Mouse (Mus musculus) lung, adult 18-20 months (tissue): ENCODE data around the gene Pde9a.
"Not testable (repeated sequence)": the region's sequence is repeated elsewhere in the genome, so short reads cannot be mapped to it uniquely, and the experiment has no call there.

Source experiments
- DNase-seq, 2 experiments: peaks; one replicate each; pipeline ENCODE4 v3.0.0; 2022; ENCODE audit warnings: mixed read lengths in 2 of 2

Gene Pde9a

DNA sequence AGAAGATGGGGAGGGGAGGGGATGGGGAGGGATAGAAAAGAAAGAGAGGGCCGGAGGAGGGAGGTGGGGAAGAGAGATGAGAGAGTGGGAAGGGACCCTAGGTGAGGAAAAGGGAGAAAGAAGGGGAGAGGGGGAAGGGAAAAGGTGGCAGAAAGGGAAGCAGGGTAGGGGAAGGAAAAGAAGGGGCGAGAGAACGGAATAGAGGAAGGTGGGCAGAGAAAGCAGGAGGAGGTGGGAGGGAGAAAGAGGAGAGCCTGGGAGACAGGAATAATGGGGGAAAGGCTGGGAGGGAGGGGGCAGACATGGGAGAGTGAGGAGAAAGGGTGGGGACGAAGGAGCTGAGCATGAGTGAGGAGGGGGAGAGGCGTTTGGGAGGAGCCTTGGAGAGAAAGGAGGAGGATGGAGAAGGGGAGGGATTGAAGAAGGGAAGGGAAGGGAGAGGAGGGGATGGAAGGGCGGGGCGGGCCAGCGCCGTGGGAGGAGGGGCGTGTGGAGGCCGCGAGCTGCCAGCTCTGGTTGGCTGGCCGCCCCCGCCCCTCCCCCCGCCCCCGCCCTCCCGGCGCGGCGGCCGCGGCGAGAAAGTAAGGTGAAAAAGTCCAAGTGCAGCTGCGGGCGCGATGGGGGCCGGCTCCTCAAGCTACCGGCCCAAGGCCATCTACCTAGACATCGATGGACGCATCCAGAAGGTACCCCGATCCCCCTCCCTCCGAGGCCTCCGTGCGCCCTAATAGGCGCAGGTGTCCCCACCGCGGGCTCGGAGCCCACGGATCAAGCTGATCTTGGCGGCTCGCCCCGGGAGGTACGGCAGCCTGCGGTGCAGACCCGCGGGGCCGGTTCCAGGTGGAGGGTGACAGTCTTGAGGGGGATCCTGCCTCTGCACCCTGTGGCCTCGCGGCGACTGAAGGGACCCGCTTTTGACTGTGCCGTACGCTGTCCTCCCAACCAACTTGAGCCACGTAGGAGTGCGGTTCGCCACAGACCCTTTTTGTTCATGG lies at the start of gene Pde9a:
TSS of gene Pde9a (plus strand) at position 540 of the 995 bp plus-strand sequence.
- DNase-seq: peak; percentile 61 to 70

DNA sequence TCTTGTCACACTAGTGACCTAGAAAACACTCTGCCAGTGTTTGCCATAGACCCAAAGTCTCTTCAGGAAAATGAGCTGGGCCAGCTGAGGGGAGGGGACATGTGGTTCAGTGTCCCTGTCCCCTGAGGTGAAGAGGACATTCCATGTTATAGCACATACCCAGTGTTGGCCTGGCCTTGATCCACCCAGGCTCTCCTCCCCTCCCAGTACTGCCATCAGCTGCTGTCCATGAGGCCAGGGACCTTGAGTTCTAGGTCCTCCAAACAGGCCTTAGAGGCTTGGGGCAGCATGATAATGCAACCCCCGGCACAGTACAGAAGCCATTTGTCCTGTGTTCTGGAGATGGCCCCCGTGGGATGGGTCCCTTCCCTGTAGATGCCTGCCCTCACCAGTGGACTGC lies 46.2 kb upstream of the Pde9a start:
- no peak for DNase-seq

DNA sequence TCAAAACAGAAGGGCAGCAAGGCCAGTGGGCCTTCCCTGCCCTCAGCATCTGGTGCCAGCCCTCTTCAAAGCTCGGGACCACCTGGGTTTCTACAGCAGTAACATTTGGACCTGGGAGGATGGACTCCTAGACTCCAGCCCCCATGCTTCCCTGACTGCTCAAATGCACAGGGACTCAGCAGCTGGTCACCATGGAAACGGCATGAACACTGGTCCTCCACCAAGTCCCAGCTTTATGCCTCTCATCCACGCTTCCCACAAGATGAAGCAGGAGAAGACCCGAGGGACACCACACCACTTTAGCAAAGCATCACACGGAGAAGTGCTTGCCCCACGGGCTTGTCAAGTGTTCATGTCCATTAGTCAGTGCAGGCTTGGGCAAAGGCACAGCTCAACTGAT lies 43.8 kb upstream of the Pde9a start:
- no peak for DNase-seq

- DNase-seq: peak; percentile 59 to 60
Measured at GRCm38 (mm10) chr17:31344172-31344801, 41.7 kb upstream of the Pde9a start.

DNA sequence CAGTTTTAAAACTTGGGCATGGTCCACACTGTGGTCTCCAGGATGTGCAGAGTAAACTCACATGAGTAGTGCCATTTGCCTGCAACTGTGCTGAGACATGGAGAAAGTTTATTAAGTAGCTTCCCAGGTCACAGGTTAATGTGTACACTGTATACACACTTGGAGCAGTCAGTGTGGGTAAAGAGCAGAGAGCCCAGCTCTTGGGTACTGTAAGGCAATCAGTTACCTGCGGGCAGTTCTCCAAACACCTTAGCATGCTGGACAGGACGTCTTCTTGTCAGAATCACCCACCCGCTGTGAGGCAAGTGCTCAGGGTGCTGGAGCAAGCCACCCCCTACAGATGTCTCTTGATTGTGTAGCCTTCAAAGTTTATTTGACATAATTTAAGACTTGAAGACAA lies 41.2 kb upstream of the Pde9a start:
- DNase-seq: no peak

- peak; percentile 24 to 31 for DNase-seq
Measured at GRCm38 (mm10) chr17:31348129-31348528, 37.9 kb upstream of the Pde9a start.

GRCm38 (mm10) chr17:31349388-31349787 lies 36.6 kb upstream of the Pde9a start:
- DNase-seq: no peak

- DNase-seq: no peak
Measured at GRCm38 (mm10) chr17:31351984-31352383, 34.0 kb upstream of the Pde9a start.

- DNase-seq: no peak
Measured at GRCm38 (mm10) chr17:31353255-31353654, 32.8 kb upstream of the Pde9a start.

GRCm38 (mm10) chr17:31354684-31355083 lies 31.3 kb upstream of the Pde9a start:
- DNase-seq: not testable (repeated sequence)

DNA sequence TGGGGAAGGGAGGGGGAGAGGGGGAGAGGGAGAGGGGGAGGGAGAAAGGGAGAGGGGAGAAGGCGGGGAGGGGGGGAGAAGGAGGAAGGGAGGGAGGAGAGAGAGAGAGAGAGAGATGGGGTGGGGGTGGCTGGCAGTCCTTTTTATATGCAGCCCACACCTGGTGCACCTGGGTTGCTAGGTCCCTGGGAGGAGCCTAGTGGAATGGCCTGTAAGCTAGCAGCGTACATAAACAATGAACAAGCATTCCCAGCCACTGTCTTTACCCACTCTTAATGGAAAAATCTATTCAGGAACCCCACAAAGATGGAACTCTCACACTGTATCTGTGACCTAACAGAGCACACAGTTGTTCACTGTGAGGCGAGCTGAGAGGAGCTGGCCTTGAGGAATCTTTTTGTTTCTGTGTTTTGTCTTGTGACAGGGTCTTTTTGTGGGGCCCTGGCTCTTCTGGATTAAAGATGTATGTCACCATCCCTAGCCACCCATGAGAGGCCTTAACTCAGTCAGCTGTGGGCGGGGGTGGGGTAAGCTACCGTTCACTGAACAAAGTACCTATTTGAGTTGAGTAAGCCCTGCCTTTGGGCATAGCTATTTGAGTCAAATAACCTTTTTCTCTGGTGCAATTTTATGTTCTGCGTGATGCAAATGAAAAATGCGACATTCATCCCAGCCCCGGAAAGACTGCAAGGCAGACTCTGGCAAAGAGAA lies 30.1 kb upstream of the Pde9a start:
- DNase-seq: no peak

DNA sequence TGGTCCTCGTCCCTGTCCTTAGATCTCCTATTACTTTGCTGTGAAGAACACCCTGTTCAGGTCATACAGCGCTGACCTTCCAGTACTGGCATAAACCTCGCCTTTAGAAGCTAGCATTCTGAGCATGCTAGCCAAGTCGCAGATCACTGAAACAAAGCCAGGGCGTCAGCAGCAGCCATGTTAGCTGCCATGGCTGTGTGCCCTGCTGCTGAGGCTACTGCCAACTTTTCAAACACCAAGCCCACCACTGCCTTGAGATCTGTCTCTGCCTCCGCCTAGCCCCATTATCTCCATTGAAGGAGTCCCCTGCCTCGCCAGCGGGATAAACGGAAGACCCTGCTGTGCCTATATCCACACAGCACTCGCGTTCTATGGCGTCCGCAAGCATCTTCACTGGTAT lies 25.4 kb upstream of the Pde9a start:
- DNase-seq: no peak

GRCm38 (mm10) chr17:31365586-31366166 lies 20.3 kb upstream of the Pde9a start:
- no peak for DNase-seq

DNA sequence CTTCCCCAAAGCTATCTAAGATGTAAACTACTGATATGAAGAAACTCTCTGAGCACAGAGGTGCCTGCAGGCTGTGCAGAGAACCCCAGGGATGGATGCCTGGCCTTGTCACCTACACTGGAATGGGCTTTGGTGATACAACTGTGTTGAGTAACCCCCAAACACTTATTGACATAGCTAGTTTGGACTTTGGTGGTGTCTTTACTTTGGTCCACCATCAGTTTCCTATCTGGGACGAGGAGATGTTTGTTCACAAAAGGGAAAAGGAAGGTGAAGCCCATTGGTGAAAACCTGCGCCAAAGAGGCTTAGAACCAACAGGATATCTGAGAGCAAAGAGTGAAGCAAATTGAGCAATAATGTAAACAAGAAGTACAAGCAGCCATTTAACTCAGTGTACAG lies 15.8 kb upstream of the Pde9a start:
- no peak for DNase-seq

GRCm38 (mm10) chr17:31370931-31371330 lies 15.1 kb upstream of the Pde9a start:
- no peak for DNase-seq

GRCm38 (mm10) chr17:31377961-31378360 lies 8.0 kb upstream of the Pde9a start:
- DNase-seq: peak; percentile 50 to 69

DNA sequence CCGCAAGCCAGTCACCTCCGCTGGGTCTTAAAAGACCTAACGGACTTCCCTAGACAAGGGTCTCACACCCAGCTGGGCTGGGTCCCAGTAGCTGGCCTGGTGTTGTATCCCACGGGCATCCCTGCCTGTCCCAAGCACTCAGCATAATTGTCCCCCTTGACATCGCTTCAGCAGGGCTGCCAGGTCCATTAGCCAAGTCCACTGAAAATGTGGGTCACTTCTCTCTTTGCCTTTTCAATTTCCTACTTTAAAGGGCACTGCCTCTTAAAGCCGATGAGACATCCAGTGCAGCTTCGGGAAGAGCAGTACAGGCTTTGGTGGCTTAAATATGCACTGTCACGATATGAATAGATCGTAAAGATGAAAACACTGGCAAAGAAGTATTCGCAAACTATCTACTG lies 7.6 kb upstream of the Pde9a start:
- DNase-seq: no peak

GRCm38 (mm10) chr17:31379086-31379485 lies 6.9 kb upstream of the Pde9a start:
- DNase-seq: no peak

DNA sequence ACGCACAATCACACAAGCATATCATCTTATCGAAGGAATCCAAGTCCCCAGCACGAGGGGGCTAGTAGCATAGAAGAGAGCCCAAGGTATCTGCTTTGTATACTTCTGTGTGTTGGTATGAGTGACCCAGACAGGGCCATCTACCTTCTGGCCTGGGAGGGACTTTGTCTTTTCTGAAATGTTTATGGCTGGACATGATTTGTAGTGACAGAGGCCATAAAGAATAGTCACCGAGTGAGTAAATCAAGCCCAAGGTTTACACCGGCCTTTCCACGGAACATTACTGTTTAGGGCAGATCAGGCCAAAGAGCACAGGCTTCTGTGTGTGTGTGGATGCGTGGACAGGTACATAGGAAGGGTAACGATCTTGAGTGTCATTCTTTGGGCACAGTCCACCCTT lies 6.1 kb upstream of the Pde9a start:
- no peak for DNase-seq

GRCm38 (mm10) chr17:31383320-31383719 lies 2.7 kb upstream of the Pde9a start:
- peak in 1 of 2 experiments; percentile 48 for DNase-seq

DNA sequence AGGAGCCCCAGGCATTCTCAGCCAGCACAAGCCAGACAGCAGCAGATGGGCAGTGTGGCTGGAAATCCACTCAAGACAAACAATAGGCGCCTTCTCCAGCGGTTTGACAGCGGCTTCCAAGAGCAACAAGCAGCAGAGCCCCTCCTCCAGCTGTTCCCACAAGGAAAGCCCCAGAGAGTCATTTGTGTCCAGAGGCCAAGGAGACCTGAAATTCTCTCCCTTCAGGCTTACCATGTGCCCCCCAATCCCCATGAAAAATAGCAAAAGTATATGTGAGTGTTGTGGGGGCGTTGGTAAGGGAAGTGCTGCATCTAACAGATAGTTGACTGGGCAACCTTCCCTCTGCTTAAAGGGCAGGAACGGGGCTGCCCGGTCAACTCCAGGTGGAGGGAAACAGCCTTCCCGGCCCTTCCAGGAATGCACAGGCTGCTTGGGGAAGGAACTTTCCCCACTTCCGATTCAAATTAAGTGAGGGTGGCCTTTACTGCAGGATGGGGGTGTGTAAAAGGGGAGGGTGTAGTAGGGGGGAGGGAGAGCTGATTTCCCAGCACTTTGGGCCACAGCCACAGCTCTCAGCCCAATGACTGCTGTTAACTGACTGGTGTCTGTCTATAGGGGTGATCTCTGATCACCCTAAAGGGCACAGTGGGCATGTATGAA lies 912 bp upstream of the Pde9a start:
- DNase-seq: peak in 1 of 2 experiments; percentile 14

DNA sequence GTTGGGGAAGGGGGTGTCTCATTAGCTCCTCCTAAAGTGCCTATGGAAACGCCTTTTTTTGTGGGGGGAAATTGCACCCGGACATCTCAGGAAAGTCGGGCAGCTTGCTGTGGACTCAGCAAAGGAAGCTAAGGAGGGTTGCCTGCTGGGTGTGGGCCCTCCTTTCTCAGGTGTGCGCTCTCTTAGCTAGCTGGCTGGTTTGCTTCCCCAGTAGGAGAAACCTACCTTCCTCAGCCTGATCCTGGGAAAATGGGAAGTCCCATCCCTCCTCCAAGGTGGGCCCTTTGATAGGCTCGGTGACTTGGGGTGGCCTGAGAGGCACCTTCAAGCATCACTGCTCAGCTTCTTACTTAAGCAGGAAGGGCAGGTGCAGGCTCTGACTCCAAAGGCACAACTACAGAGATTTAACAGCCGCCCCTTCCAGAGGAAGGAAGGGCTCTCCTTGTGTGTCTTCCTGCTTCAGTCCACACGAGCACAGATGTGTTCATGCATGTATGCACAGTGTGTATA lies 811 bp downstream of the Pde9a start:
- no peak for DNase-seq
